ENCODE assay signal across 15 mouse cellular contexts in the genomic region with DNA sequence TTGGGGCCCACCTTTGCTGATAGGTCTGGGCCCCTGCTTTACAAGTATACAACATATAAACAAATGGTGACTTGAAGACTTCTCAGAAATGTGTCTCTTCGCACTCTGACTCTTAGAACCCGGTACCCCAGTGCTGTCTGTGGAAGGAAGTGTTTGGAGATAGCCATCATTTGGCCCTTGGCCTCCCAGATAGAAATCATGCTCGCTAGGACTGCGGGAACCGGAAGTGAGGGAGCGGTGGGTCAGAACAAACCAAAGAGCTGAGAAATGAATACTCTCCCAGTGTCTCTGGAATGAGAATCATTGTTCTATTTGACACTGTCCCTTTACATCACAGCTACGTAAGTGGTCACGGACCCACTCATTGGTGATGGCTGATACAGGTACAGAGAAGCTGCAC.
"Had no signal": no experiment of that assay in that cellular context is flagged by ENCODE, and none has a peak within 500 bp of the region (broad histone marks: within the 10 kb centered on the region; RNA-seq: fewer than 3 reads in every experiment).

No protein-coding gene starts in this region.

- H3K4me2 ChIP-seq: intestine, embryonic 15.5 days; kidney, embryonic 15.5 days; limb, embryonic 12.5 days; liver, embryonic 13.5 days; lung, embryonic 15.5 days; neural tube, embryonic 15.5 days had no signal

- H3K36me3 ChIP-seq: intestine, embryonic 15.5 days; kidney, embryonic 15.5 days; liver, embryonic 13.5 days had no signal

- H3K4me3 ChIP-seq: intestine, embryonic 15.5 days; kidney, embryonic 15.5 days; limb, embryonic 12.5 days; liver, embryonic 13.5 days; lung, embryonic 15.5 days; midbrain, embryonic 10.5 days; myocyte; neural tube, embryonic 15.5 days had no signal

- DNase-seq: layer of hippocampus, adult 9-11 months; liver; liver, embryonic 13.5 days; liver, postnatal 0 days; thymus, adult 2 months; thymus, postnatal 25 days had no signal

- H3K9ac ChIP-seq: intestine, embryonic 15.5 days; kidney, embryonic 15.5 days; limb, embryonic 12.5 days; liver, embryonic 13.5 days; liver, postnatal 0 days; lung, embryonic 15.5 days; neural tube, embryonic 15.5 days had no signal

- H3K4me1 ChIP-seq: intestine, embryonic 15.5 days; lung, embryonic 15.5 days had no signal

- H3K9me3 ChIP-seq: intestine, embryonic 15.5 days; kidney, embryonic 15.5 days; limb, embryonic 12.5 days; liver, embryonic 13.5 days; lung, embryonic 15.5 days; midbrain, embryonic 10.5 days; neural tube, embryonic 15.5 days had no signal

- ATAC-seq: hindbrain, postnatal 0 days; intestine, embryonic 15.5 days; liver, postnatal 0 days had no signal

- H3K27ac ChIP-seq: hindbrain, postnatal 0 days; intestine, embryonic 15.5 days; kidney, embryonic 15.5 days; limb, embryonic 12.5 days; liver, embryonic 13.5 days; lung, embryonic 15.5 days; midbrain, embryonic 10.5 days; neural tube, embryonic 15.5 days; stomach, postnatal 0 days had no signal

- H3K27me3 ChIP-seq: intestine, embryonic 15.5 days; kidney, embryonic 15.5 days; limb, embryonic 12.5 days; liver, embryonic 13.5 days; lung, embryonic 15.5 days; neural tube, embryonic 15.5 days had no signal
